Mouse (Mus musculus): Measurements from ENCODE around the gene Cpsf6. TPM values are rescaled to one million over a fixed set of nuclear protein-coding genes. Genes with fewer than 3 reads are reported as not detected.

The Cpsf6 gene
- 88.1 TPM for polyA plus RNA-seq (2014; fragmentation: Illumina TruSeq; extraction: RNeasy Lipid Tissue Mini Kit (QIAGEN cat#74804); ENCODE audit: low replicate concordance)

DNA sequence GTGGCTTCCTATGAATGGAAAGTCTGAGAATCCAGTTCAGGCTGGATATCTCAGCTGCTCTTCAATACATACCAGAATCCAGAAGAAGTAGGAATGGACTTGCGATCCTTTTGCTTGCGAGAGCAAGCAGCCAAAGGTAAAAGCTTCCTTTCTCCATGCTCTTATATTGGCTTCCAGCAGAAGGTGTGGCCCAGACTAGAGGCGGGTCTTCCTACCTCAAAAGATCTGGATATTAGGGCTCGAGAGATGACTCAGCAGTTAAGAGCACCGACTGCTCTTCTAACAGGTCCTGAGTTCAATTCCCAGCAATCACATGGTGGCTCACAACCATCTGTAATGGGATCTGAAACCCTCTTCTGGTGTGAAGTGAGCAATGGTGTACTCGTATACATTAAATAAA lies at the start of gene Cpsf6:
Gene Cpsf6, minus strand, starts transcription at position 108 of the 400 bp plus-strand sequence.

Other genes starting within 250 kb of the Cpsf6 start
- 32.6 TPM for gene Frs2, start 231.5 kb downstream of the Cpsf6 start, polyA plus RNA-seq (2014; fragmentation: Illumina TruSeq; extraction: RNeasy Lipid Tissue Mini Kit (QIAGEN cat#74804); ENCODE audit: low replicate concordance)
- gene Yeats4, start 155.5 kb downstream of the Cpsf6 start, polyA plus RNA-seq (2014; fragmentation: Illumina TruSeq; extraction: RNeasy Lipid Tissue Mini Kit (QIAGEN cat#74804); ENCODE audit: low replicate concordance): 50.8 TPM
- gene 9530003J23Rik, start 141.3 kb downstream of the Cpsf6 start, polyA plus RNA-seq (2014; fragmentation: Illumina TruSeq; extraction: RNeasy Lipid Tissue Mini Kit (QIAGEN cat#74804); ENCODE audit: low replicate concordance): not detected
- 78.5 TPM for gene Lyz2, start 97.7 kb downstream of the Cpsf6 start, polyA plus RNA-seq (2014; fragmentation: Illumina TruSeq; extraction: RNeasy Lipid Tissue Mini Kit (QIAGEN cat#74804); ENCODE audit: low replicate concordance)
- 2,914 TPM for gene Lyz1, start 87.1 kb downstream of the Cpsf6 start, polyA plus RNA-seq (2014; fragmentation: Illumina TruSeq; extraction: RNeasy Lipid Tissue Mini Kit (QIAGEN cat#74804); ENCODE audit: low replicate concordance)
- 10.6 TPM for gene Cpm, start 249.5 kb upstream of the Cpsf6 start, polyA plus RNA-seq (2014; fragmentation: Illumina TruSeq; extraction: RNeasy Lipid Tissue Mini Kit (QIAGEN cat#74804); ENCODE audit: low replicate concordance)